Mouse (Mus musculus) embryo, embryonic 10.5 days (tissue): ENCODE data around the gene Gimap7.
A peak's percentile ranks its signal among the peaks of the same experiment; 100 is the strongest.

Experiments used
- DNase-seq: peaks from one replicate; pipeline ENCODE4 v3.0.0-alpha.2; 2015; ENCODE audit warnings: low spot score

The Gimap7 gene

DNA sequence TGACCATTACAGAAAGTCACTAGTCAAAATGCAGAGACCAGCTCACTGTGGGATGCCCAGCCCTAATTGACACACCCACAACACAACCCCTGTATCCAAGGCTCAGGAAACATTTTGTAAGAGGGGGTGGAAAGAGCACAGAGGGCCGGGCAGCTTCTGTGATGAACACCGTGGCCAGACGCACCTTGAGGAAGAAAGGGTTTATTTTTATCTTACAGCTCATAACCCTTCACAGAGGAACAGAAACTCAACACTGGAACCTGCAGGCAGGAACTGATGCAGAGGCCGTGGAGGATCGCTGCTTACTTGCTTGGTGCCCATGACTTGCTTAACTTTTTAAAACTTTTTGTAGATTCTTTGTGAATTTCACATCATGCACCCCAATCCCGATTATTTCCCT is 25.5 kb upstream of the Gimap7 start:
- DNase-seq, result no peak

DNA sequence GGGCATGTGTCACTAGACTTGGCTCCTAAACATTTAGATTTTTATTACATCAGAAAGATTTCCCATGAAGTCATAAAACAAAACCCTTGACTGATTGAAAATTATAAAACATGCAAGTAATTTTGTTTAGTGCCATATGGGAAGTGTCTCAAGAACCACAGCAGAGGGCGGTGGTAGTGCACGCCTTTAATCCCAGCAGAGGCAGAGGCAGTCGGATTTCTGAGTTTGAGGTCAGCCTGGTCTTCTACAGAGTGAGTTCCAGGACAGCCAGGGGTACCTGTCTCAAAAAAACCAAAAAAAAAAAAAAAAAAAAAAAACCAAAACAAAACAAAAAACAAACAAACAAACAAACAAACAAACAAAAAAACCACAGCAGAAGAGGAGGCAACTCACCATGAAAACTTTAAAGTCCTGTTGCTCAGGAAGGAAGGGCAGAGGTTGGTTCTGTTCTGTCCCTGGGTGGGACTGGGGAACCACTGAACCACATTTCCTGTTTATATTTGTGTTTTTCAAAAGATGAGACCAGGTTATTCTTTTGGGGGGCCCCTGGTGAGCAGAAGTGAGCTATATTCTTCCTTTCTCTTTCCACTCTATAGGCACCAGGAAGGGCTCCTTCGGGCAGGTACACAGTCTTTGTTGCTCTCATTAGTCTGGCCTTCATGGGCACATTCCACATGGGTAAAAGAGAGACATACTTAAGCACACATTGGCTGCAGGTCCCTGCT is 21.4 kb upstream of the Gimap7 start:
- DNase-seq, result no peak

DNA sequence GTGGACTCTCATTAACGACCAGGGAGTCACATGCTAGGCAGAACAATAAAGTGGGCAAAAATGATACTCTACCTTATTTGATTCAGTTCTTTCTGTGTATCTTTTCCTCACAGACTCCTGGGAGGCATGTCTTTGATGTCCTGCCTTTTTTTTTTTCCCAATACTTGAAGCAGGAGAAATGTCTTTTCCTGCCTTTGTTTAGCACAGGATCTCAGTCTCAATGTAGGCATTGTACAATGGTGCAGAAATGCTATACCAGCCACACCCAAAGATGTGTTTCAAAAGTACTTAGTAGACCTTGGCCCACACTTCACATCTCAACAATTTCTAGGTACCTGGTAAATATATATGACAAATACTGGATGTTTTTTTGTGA is 20.9 kb upstream of the Gimap7 start:
- DNase-seq, result no peak

DNA sequence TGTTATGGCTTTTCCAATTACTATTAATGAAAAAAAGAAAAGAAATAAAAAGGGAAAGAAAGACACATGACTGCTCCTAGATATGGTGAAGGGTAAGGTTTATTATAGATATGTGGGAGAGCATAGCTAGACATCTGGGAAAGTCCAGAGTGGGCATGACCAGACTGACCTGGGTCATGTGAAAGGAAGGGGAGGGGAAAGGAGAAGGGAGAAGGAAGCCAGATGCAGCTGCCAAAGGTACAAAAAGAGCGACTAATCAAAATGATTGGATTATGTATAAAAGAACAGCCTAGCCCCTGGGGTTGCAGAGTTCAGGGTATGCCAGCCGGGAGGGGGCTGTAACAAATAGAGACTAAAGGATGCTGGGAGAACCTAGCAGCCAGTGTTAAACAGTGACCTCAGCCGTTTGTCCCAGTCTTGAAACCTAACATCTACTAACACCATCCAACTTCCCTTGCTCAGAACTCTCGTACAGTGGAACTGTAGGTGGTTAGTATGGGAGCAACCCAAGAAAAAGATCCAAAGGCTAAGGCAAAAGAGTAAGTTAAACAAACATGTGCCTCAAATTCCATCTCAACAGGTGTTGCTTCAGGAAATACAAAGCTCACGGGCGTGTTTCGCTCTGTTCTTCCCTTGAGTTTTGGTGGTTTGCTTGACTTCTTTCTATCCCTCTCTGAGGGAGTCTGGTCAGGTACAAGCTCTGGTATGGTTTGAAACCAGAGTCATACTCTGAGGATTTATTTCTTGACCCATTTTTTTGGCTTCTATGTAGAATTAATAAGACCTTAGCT is 20.2 kb upstream of the Gimap7 start:
- DNase-seq, result no peak

DNA sequence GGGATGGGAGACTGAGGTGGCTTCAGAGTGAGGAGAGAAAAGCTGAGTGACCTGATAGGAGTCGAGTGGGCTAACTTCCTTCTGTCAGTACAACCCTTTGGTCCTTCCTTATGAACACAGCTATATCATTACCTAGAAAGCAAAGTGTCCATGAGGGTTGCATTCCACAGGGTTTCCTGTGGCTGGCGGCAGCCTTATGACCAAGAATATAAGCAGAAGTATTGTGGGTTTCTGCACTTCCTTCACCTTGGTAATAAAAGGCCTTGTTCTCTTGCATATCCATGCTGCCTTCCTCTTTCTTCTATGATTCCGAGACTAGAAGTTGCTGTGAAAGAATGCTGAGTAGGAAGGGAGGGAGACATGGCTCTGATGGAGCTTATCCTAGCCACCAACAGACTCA is 19.5 kb upstream of the Gimap7 start:
- DNase-seq, result no peak

DNA sequence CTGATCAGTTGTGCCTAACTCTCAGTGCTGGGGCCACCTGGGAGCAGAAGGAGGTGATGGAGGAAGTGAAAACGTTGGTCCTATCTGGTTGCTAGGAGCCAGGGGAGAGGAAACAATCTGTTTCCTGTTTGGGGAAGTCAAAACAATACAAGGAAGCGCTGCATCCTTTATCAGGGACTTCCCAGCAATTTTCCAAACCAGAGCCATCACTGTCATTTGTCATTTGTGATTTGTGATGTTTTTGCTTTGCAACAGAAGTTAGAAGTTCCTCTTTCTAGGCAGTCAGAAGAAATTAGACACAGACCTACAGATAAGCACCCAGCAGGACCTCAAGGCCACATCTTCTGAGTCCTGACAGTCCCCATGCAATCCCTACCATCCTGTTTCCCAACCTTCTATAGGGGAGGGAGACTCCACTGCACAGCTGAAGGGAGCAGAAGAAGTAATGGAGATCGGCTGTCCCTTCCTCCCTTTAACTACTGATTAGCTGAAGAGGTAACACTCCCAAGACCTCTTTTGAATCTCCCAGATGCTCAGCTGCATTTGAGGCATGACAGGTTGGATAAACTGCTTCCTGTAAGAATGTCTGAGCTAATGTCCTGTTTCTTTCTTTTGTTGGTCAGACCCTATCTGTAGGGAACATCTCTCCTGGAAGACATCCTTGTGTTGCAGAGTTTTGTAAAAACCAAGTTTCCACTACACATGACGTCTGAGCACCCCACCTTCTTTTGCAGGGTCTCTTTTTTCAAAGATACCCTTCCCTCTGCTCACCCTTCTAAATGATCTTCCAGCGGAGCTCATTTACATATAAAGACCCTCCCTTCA is 18.0 kb upstream of the Gimap7 start:
- peak; percentile 20 for DNase-seq

DNA sequence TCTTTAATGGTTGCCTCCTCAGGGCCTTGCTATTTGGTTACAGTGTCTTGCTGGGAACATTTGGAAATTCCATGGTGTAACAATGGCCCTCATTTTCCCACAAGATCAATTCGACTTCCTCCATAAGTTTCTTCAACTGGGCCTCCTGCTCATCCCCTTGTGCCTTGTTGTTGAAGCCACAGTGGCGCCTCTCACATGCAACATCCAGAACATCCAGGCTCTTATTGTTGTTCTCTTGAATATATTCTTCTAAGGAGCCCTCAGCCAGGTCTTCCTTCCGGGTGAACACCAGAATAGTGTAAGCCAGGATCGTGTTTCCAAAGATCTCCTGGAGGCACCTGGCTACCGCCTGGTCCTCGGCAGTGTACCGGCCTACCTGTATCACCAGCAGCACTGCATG is 16.3 kb upstream of the Gimap7 start:
- no peak for DNase-seq

DNA sequence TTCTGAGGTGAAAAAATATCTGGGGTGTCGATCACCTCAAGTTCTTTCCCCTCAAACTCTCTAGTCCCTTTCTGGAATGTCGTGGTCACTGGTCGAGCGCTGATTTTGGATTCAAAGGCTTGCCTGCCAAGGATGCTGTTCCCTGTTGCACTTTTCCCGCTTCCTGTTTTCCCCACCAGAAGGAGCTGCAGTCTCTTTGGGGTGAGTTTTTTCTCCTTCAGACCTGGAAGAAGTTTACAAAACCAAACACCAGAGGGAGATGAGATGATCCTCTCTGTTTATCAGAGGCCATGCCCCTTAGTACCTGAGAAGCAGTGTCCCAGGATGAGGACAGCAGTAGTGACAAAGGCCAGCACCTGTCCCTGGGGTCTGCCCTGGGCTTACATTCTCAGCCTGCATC is 15.8 kb upstream of the Gimap7 start:
- no peak for DNase-seq

DNA sequence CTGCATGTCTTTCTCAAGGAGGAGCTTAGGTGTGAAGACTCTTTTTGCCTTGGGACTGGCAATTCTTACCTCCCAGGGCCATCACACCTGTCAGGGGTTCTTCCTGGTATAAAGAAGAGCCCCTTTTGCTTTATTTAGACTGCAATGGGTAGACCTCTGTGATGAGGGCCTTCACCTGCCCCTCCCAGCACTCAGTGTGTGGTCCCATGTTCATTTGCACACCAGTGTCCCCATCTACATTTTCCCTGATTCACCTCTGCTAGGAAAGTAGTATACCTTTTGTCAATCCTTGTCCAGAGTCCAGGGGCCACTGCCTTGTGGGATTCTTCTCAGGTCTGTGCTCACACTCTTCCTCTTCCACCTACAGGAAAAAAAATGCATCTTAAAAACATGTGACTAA is 14.3 kb upstream of the Gimap7 start:
- no peak for DNase-seq

DNA sequence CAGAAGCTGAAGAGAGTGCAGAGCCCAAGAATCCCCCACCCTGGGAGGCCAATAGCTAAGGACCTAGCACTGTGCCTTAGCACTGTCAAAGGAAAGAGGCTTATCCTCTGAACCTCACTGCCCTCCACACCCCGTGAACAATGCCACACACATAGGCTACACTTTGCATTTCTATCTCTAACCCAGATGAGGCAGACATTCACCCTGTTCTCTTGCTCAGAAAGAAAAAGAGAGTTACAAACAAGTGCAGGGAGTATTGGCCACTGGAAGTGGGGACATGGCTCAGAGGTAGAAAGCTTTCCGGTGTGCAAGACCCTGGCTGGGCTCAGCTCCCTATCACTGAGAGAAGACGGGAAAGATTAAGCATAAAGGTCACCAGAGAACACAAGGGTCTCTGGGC is 12.3 kb upstream of the Gimap7 start:
- no peak for DNase-seq

DNA sequence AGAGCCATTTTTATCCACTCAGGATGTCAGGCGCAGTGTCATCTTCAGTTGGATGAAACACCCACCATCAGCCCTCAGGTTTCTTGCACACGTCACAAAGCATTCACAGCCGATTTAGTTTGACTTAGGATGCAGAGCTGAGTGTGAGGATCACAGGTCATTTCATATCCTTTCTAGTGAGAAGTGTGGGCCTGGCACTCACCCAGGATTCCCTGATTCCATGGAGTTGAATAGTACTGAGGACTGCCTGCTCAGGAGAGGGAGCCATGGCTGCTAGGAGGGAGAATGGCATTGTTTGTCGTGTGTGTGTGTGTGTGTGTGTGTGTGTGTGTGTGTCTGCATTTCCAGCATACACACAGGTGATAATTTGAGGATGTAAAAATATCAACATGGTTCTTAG is 1.9 kb downstream of the Gimap7 start:
- no peak for DNase-seq

DNA sequence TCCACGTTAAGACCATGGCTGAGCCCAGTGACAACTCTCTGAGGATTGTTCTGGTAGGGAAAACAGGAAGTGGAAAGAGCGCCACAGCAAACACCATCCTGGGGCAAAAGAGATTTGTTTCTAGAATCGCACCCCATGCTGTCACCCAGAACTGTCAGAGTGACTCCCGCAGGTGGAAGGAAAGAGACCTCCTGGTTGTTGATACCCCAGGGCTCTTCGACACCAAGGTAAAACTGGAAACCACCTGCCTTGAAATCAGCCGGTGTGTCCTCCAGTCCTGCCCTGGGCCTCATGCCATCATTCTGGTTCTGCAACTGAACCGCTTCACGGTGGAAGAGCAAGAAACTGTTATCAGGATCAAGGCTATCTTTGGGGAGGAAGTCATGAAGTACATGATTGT is 5.0 kb downstream of the Gimap7 start:
- no peak for DNase-seq

DNA sequence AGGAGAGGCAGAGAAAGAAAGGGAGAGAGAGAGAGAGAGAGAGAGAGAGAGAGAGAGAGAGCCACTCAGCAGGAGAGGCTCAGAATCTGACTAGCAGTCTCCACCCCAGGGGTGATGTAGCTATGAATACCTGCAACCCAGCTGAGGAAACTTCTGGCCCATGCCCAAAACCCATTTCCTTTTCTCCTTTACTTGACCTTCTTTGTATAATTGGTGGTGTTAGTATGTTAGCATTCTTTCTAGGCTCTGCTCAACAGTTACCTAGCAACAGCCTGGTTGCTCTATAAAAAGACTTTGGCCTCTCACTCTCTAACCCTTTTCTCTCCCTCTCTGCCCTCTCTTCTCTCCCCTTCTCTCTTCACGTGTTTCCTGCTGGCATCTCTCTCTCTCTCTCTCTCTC is 7.1 kb downstream of the Gimap7 start:
- DNase-seq, result no peak

DNA sequence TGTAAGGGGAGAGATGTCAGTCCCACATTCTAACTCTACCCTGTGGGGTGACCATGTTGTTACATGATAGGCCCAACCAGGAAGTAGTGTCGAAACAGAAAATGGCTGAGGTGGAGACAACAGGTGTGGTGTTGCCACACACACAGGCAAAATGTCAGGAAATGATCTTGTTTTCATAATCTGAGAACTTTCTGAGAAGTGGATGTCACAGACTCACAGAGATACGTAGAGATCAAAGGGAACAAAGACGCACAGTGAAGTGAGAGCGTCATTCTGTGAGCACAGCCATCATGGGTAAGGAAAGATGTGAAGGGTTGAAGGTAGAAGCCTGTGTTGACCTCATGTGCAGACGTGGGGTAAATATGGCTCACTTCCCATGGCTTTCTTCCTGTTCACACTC is 9.3 kb downstream of the Gimap7 start:
- no peak for DNase-seq

DNA sequence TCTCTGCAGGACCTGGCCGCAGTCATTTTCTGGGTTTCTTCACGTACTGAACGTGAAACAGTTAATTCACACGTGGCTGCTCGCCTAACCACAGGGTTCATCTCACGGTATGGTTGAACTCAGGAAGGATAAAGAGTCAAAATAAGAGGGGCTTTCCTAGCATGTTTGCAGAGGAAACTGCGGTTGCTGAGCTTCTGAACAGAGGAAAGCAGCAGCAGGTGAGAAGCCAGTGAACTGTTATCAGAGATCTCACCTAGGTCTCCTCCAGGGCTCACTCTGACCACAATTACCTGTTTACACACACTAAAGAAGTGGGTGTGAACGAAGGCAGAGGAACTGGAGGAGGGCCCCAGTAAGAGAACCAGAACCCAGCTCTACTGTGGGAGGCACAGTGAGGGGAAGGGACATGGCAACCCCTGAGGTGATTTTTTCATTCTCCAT is 14.5 kb downstream of the Gimap7 start:
- no peak for DNase-seq

DNA sequence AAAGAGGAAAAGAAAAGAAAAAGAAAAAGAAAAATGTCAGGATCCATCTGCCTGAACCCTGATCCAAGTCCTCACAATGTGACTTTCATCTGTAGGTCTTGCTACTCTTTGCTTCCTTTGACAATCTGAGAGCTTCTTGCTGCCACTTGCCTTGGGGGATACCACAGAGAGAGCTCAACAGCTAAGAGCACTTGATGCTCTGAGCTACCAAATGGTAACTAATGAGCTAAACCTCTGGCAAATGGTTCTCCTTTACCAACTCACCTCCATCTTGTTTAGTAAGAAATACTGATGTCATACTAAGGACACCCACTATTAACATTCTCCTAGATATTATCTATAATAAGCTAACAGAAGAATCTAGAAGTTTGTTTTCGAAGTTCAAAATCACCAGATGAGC is 15.2 kb downstream of the Gimap7 start:
- no peak for DNase-seq

DNA sequence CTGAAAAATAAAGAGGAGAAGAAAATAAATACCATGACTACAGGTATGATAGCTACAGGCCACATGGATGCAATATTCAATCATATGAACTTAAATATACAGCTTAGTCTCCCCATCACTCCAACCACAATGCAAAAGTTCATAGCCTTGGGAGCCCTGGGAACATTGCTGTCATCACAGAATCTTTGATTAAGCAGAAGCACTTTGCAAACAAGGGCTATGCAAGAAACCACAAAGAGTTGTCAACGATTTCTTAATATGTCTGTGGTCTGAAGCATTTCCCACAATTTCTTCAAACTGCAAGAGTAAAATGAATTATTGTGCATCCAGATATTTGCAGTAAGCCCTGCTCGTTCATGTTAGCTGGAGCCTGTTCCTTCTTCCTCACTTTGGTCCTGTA is 18.6 kb downstream of the Gimap7 start:
- DNase-seq, result no peak

DNA sequence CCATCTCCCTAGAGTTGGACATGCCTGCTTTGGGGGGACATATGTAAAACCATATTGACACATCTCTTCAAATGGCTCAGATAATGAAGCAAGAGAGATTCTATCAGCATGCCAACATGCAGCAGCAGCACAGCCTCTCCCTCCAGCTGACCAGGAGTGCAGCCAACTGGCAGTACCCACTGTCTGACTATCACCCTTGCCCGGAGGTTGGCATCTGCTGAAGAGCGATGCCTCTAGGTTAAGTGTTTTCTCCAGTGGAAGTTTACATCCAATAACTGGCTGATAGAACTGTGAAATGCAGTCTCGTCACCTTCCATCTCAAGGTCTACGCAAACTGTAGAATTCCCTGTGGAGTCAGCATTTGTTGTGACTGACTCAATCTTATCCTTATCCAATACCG is 19.3 kb downstream of the Gimap7 start:
- DNase-seq, result no peak

DNA sequence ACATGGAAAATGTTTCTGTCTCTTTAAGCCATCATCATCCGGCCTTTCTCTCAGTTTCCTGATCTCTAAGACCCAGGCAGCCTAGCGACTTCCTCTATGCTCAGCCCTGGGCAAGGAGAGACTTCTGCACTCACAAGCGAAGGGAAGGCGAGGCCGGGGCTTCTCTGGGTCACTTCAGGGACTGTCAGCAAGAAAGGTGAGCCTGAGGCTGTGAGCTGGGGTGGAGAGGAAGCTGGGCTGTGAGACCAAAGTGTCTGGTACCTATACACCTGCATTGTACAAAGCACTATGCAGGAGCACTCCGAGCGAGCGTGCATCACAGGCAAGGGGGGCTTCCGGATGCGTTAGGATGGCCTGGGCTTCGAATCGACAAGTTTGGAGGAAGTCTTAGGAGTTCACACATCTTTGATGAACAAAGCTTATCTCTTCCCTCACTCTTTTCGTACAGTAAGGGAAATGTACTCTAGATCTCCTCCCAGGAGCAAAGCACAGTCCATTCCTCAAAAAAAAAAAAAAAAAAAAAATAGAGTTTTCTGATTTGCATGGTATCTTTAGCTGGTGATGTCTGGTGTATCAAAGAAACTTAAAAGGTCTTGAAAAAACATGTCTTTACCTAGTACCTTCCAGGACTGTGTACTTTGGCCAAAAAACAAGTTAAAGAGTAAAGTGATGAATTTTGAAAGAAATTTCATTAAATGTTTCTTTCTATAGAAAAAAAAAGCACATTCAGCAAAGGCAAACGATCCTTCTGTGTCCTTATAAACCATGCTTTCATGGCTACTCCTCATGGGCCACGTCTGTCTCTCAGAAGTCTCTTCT is 20.7 kb downstream of the Gimap7 start, which contains the start of gene Gimap1:
Gimap1 (plus strand) TSS at position 94 of the 819 bp plus-strand sequence.
- no peak for DNase-seq

DNA sequence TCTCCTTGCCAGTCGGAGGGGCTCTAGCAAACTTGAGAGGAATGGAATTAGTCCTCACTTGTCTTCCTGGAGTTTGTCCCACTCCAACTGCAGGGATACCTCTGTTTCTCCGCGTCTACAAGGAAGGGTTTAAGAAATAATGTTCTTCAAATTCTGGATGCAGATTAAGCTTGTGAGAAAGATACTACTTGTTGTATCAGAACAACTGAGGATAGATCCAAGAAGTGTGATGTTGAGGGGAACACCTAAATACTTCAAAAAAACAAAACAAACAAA is 21.3 kb downstream of the Gimap7 start:
- DNase-seq, result no peak

DNA sequence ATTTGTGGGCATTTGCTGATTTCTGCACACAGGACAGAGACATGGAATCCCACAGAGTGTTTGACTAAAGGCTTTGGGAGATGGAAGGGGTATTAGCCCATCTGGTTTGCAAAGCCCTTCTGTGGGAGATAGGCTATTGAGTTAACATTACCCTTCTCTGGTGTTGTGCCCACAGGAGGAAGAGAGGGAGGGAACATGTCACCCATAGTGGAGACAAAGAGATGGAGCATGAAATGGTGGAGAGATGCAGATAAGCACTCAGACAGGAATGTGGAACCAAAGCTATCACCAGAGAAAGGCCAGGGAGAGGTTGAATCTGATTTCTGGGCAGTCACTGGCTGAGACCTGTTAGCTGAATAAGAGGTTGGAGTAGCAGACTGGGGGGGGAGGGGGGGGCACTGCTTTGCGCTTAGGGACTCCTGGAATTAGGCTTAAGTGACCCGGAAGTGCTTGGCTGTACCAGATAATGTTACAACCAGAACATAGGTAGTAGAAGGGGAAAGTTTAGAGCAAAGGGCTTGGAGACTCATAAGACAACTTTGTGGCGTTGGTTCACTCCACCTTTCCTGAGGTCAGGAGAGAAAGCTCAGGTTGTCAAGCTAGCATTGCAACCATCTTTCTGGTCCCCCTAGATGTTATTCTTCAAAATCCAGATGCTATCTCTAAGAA is 22.2 kb downstream of the Gimap7 start:
- no peak for DNase-seq

DNA sequence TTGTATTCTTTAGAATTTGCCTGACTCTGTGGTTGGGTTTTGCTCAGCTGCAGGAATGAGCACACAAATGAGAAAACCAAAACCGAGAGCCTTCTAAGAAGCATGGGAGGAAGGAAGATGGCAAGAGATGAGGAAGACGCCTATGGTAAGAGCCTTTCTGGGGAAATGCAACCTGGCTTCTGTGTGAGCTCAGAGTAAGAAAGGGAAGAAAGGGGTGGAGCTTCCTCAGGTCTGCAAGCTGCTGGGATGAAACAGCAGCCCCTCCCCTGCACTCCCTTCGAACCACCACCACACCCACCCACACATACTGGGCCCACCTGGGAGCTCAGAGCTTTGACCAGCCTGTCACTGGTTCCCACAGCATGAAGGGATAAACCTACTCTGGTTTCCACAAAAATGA is 22.9 kb downstream of the Gimap7 start:
- DNase-seq, result no peak
